Mouse (Mus musculus): ENCODE results near the gene Trmo. TPM values are rescaled to one million over a fixed set of nuclear protein-coding genes. Genes with fewer than 3 reads are reported as not detected.

Gene Trmo
- polyA plus RNA-seq, 1 experiment, result 8.1 TPM

DNA sequence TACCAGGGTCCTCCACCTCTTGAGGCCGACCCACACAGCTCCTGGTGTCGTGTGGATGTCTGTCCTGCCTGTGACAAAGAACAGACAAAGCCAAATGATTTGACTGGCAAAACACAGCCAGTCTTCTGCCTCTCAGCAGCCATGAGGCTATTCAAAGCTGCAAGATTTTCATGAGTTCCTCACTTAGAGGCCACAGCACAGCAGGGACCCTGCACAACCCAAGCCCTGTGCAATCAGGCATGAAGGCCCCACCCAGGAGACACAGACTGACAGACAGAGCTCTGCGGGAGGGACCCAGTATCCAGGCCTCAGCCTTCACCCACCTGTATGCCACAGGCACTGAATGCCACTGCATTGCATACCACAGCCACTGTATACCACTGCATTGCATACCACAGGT lies 60.3 kb downstream of the Trmo start:
- TF ChIP-seq POLR2A (IDR thresholded peaks at IDR 0.05; ENCODE audit: borderline replicate concordance, extremely low read depth, insufficient read depth, insufficient read length, poor library complexity, severe bottlenecking), result no peak
- TF ChIP-seq CTCF (IDR thresholded peaks at IDR 0.05; ENCODE audit: borderline replicate concordance, extremely low read depth, insufficient read depth, insufficient read length), result no peak
- no peak for DNase-seq (ENCODE audit: low read depth)

Other genes with a start within 250 kb of the Trmo start
- 35.3 and 40.2 TPM in 2 replicates for gene Xpa, start 193.1 kb downstream of the Trmo start, polyA plus RNA-seq (2012; rRNA removed)
- gene Foxe1, start 45.8 kb downstream of the Trmo start, polyA plus RNA-seq (2012; rRNA removed), result 0.03 TPM in 1 of 2 replicates, not detected in the other
- 0.08 and 0.30 TPM in 2 replicates for gene Hemgn, start 24.1 kb upstream of the Trmo start, polyA plus RNA-seq (2012; rRNA removed)
- gene Anp32b, start 61.5 kb upstream of the Trmo start, polyA plus RNA-seq (2012; rRNA removed), result 28.6 and 65.2 TPM in 2 replicates
- gene Nans, start 99.8 kb upstream of the Trmo start, polyA plus RNA-seq (2012; rRNA removed), result 63.7 and 64.8 TPM in 2 replicates
- gene Trim14, start 146.7 kb upstream of the Trmo start, polyA plus RNA-seq (2012; rRNA removed), result 0.50 and 0.82 TPM in 2 replicates
- 7.7 and 13.2 TPM in 2 replicates for gene Coro2a, start 212.8 kb upstream of the Trmo start, polyA plus RNA-seq (2012; rRNA removed)

Measured in brain, embryonic 14.5 days (tissue).